Mouse (Mus musculus) testis, adult 2 months (tissue): ENCODE data around the gene Gm5580.
"Not testable (repeated sequence)": the region's sequence is repeated elsewhere in the genome, so short reads cannot be mapped to it uniquely, and the experiment has no call there.

ENCODE experiments used
- CTCF ChIP-seq: fragments of 200-500 bp; IDR thresholded peaks from 2 replicates; pipeline ENCODE4 v1.5.1; 2012; ENCODE audit warnings: low read depth, mild to moderate bottlenecking, inconsistent platforms, low read length, moderate library complexity; ENCODE audit not compliant: control insufficient read depth, insufficient read depth, insufficient replicate concordance
- POLR2A ChIP-seq: fragments of 200-500 bp; IDR thresholded peaks from 2 replicates; pipeline ENCODE4 v1.6.1; 2012; ENCODE audit warnings: low read depth, mild to moderate bottlenecking, inconsistent platforms, low read length, moderate library complexity; ENCODE audit not compliant: control insufficient read depth

- not testable (repeated sequence) for TF ChIP-seq POLR2A, CTCF
Measured at GRCm38 (mm10) chr6:116600969-116601368, 50.0 kb downstream of the Gm5580 start.
